Mouse (Mus musculus) CD4-positive helper T cell, adult 2 months (primary cell): Measurements from ENCODE around the gene Paip2b.
"Not testable (repeated sequence)": the region's sequence is repeated elsewhere in the genome, so short reads cannot be mapped to it uniquely, and the experiment has no call there.

Experiments
- DNase-seq: peaks from one replicate; pipeline ENCODE4 v3.0.0-alpha.2; 2012; ENCODE audit warnings: low read depth, missing footprints, low spot score

Gene Paip2b

GRCm38 (mm10) chr6:83831606-83832123 is at the start of gene Paip2b:
TSS of gene Paip2b (minus strand) at chr6:83831741.
- DNase-seq, result peak; percentile 99

DNA sequence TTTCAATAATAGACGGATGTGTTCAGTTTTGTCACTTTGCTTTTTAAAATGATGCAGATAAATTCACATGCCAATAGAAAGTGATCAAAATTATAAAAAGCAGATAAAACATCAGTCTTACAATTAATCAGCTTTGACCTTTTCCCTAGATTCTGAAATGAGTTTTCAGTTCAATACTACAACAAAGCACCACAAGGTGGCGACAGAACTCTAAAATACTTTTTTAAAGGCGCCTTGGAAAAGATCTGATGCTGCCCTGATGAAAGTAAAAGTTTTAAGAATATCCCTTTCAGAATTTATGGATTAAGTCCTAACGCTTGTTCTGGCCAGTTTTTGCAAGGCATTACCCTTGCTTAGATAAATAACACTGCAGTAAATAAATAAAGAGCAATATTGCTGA is 48.3 kb upstream of the Paip2b start:
- peak; percentile 53 for DNase-seq

DNA sequence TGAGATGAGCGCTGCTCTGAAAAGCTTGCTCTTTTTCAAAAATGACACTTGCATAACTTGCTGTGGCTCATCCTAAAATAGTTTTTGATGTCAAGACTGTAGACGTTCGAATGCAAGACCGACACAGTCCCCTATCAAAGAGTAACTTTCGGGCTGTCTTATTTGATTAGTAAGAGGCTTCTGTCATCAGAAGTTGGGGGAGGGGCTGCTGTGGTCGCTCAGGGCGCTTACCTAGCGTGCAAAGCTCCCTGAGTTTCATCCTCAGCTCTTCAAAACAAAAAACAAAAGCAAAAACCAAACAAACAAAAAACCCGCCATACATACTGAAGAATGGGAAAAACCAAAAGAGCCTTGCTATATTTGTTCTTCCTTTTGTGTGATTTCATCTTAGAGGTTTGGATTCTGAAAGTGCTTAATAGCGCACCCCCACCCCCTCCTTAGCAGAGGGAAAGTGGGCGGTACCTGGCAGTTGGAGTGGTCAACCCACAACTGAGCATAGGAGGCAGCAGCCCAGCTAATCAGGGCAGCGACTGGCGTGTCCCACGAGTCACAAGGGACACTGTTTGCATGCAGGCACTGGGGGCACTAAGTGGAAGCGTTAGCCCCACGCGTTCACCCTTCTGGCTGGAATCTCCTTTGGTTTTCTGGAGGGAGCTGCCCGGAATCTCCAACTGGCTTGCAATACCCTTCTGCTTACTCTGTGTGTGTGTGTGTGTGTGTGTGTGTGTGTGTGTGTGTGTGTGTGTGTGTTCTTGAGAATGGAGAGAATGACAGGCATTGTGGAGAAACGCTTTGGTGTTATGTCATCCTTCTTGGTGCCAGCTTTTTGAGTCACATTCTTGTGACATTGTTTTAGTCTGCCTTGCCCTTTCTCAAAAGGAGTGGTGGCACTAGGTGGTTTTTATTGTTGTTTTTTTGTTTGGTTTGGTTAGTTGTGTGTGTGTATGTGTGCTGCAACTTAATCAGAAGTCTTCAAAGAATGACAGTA is 36.4 kb upstream of the Paip2b start:
- DNase-seq, result peak; percentile 51

DNA sequence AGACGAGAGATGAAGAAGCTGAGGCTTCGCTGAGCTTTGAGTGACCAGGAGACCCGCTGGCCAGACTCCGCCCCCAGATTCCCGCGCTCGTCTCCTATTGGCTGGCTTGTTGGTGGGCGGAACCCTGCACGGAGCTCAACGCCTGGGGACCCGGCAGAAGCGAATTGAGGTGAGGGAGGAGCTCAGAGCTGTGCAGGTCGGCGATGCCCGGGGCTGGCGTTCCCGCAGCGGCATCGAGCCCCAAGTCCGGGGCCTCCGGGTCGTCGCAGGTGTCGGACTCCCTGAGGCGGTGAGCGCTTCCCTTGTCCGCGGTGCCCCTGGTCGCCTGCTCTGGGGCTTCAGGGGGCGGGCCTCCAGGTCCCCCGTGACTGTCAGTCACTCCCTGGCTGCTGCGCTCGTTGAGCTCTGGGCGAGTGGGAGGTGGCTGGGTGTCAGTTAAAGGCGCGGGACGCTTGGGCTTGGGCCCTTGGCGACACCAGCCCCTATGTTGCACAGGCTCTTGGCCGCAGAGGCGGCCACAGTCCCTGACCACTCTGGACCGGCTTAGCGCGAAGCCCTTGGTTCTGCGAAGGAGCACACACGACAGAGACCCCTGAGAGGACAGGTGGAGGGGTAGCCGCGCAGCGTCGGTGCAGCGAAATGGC is 35.5 kb upstream of the Paip2b start, which contains the start of gene Zfp638:
Gene Zfp638 (plus strand): TSS at position 156 of the 644 bp plus-strand sequence.
- DNase-seq, result peak; percentile 86

- no peak for DNase-seq
Observed at GRCm38 (mm10) chr6:83866423-83866822, 34.9 kb upstream of the Paip2b start.

DNA sequence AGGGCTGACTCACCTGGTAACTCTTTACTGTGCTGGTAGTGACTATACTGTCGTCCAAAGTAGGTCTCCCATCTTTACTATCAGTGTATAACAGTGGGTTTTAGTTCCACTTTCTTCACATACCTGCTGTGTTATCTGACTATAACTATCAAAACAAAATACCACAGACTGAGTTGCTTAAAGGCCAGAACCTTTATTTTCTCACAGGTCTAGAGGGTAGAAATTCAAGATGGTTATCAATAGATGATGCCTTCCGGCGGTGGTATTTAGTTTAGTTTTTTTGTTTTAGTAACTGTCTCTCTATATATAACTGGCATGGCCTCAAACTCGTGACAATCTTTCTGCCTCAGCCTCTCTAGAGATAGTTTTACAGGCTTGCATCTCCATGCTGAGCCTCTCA is 32.0 kb upstream of the Paip2b start:
- DNase-seq, result peak; percentile 59

- no peak for DNase-seq
Observed at GRCm38 (mm10) chr6:83860033-83860432, 28.5 kb upstream of the Paip2b start.

DNA sequence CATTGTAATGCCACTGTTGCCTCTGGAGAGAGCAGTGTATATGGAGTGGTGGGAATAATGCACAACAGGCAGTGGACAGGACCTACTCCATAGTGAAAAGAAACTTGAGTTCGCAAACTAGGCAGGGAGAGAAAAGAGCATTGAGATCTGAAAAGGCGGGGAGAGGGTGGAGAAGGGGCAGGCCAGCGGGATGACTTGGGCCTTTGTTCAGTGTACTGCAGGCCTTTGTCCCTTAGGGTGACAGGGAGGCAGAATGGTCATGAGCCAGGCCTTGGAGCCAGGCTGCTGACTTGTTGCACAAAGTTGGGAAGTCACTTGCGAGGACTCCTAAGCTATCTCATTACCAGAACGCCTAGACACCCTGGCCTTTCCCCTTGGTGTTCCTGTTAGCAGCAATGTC is 25.9 kb upstream of the Paip2b start:
- DNase-seq, result no peak

- no peak for DNase-seq
Observed at GRCm38 (mm10) chr6:83849446-83849845, 17.9 kb upstream of the Paip2b start.

DNA sequence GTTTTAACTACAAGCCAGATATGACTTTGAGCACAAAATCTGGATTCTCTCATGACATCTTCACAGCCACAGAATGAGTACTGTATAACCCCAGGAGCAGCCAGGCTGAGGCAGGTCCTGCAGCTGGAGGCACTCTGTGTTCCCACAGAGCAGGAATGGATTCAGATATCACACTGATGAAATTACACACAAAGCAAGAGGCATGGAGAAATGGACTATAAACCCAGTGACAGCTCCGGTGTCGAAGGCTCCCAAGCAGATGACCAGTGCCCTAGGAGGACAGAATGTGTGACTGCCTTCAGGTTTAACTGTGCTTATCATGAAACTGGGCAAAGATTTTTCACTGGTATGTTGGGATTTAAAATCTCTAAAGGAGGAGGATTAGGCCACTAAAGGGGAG is 14.6 kb upstream of the Paip2b start:
- no peak for DNase-seq

- no peak for DNase-seq
Observed at GRCm38 (mm10) chr6:83844913-83845312, 13.4 kb upstream of the Paip2b start.

DNA sequence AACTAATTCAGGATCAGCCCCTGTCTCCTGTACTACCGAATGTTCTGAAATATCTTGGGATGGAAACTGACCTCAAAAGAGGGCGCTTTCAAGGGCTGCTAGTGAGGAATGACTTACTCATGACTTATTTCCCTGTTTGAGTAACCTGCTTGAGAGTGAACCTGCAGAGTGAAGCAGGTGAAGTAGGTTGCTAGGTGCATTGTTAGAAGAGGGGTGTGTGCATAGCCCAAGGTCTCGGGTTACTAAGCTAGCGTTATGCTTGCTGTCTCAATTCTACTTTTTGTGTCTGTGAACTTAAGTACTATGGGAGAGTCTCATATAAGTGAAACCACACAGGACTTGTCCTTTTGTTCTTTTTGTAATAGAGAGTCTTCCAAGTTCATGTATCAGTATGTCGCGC is 8.5 kb upstream of the Paip2b start:
- DNase-seq, result no peak

DNA sequence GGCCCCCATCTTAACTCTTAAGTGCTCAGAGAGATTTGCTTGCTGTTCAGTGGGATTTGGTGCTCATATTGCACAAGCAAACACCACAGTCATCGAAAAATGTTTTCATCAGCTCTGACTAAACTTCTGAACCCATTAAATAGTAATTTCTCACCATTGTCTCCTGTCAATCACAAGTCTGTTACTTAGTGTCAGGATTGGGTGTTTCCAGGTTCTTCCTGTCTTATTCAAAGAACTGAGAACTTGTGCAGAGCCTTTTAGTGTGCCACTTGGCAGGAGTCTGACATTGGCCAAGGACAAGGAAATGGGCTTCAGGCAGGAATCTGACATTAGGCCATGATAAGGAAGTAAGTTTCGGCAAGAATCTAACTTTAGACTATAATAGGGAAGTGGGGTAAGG is 6.5 kb upstream of the Paip2b start:
- no peak for DNase-seq

- DNase-seq, result no peak
Observed at GRCm38 (mm10) chr6:83836826-83837225, 5.3 kb upstream of the Paip2b start.

GRCm38 (mm10) chr6:83832393-83832792 is 852 bp upstream of the Paip2b start:
- not testable (repeated sequence) for DNase-seq

DNA sequence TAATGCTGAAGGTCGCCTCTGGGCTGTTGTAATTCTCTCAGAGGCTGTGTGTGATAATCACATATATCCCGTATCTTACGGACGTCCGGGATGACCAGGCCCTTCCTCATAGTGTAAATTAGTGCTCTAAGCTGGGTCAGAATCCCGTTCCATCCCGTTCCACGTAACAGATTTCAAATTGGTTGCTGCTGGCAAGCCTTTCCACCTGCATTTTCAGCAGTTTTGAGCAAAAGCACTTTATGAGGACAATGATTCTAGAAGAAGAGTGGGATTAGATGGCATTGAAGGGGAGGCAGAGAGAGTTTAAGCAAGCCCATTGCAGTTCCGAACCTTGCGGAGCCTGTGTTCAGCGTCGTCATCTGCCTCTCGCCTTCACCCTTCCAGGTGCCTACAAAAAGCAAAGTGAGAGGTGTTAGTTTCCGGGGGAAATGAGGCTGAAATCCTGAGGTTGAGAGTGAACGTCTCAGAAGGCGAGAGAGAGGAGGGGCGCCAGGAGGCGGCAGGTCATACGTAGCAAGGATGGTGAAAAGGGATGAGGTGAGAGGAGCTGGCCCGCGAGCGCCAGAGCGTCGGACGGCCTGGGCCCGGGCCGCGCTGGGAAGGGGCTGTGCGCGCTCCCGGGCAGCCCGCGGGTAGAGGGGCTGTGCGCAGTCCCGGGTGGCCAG is 468 bp downstream of the Paip2b start:
- peak; percentile 90 for DNase-seq

DNA sequence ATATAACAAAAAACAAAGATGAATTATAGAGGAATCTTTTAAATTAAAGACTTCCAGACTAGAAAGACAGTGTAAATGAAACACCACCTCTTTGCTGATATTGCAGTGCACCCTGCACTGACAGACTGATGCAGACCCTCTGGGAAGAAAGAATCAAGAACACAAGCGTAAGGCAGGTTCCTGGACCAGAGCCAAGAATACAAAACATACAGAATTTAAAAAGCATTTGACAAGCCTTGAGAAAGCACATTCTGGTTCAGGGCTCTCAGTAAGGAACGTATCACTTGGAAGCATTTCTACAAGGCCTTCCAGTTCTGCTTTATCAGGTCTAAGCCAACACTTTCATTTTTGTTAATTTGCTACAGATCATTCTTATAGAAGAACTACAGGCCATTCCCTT is 9.7 kb downstream of the Paip2b start:
- DNase-seq, result no peak

GRCm38 (mm10) chr6:83820727-83821515 is 10.6 kb downstream of the Paip2b start:
- no peak for DNase-seq

GRCm38 (mm10) chr6:83818996-83819395 is 12.5 kb downstream of the Paip2b start:
- no peak for DNase-seq

DNA sequence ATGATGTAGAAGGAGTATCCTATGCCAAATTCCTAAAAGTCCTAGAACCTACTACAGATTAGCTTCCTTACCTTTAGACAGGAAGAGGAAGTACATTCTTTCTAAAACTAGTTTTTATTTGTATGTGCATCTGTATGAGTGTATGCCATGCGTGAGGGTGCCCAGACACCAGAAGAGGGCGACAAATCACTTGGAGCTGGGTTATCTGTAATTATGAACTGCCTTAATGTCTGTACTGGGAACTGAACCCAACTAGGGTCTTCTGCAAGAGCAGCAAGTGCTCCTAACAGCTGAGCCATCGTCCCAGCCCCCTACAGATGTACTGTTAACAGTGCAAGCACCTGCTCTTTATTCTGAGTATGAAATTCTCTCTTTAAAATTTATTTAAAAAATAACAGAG is 15.7 kb downstream of the Paip2b start:
- no peak for DNase-seq

DNA sequence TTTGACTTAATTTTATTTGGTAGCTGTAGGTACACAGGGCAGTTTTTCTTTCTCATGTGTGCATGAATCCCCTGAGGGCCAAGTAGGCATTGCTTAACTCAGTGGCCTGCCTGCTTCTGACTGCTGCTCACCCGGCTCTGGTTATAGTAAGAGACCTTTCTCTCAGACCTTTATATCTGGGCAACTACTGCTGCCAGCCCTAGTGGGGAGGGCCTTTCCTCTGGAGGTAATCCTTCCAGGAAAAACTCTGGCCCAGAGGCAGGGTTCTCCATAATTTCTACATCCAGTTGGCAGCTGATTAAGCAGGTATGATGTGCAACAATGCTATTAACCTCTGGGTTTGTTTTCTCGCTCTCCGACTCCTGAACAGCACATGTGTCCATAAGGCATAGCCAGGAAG is 28.7 kb downstream of the Paip2b start:
- no peak for DNase-seq
